Mouse (Mus musculus): ENCODE data around the gene Tas2r144. TPM values are rescaled to one million over a fixed set of nuclear protein-coding genes. Genes with fewer than 3 reads are reported as not detected.

Gene Tas2r144
- polyA plus RNA-seq (2016; fragmentation: Nextera tagmentation; extraction: Ambion mirVana): not detected in 2 replicates

DNA sequence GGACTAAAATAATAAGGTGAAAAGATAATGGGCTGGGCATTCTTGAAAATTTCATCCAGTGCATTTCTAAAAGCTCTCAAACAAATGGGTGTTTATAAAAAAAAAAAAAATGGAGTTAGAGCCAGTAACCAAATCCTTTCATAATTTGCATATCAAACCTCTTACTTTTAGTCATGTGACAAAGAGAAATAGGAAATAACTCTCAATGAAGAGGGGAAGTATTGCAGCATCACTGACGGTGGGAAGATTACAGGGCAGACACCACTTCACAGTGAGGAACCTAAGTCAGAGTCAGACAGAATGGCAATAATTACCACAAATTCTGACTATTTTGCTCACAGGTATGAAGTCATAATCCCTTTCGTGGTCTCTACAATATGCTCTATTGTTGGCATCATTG, at the start of gene Tas2r144:
TSS of gene Tas2r144 (plus strand) at position 301 of the 400 bp plus-strand sequence.
- Histone ChIP-seq H3K27me3 (no peaks in the 10 kb centered on the region), H3K9ac (no peak within 1 kb of the TSS), H3K27ac (no peak within 1 kb of the TSS), H3K4me3 (replicated peaks) (no peak within 1 kb of the TSS), H3K4me1 (no peaks in the 10 kb centered on the region), H3K4me2 (no peak within 1 kb of the TSS), H3K36me3 (replicated peaks) (no peaks in the 10 kb centered on the region), H3K9me3 (no peaks in the 10 kb centered on the region)
- WGBS: 82% methylated on average over 2 of the region's 2 CpGs
- no peak for ATAC-seq (ENCODE audit: low FRiP score)

GRCm38 (mm10) chr6:42182462-42182861, 32.7 kb upstream of the Tas2r144 start:
- no peak overlapping the region for H3K27ac ChIP-seq
- H3K36me3 ChIP-seq (replicated peaks): no peaks in the 10 kb centered on the region
- H3K27me3 ChIP-seq: no peaks in the 10 kb centered on the region
- WGBS: 72% methylated on average over 1 of the region's 1 CpGs
- H3K9ac ChIP-seq: no peak overlapping the region
- no peak for ATAC-seq (ENCODE audit: low FRiP score)
- no peaks in the 10 kb centered on the region for H3K9me3 ChIP-seq
- H3K4me3 ChIP-seq (replicated peaks): no peak overlapping the region
- no peaks in the 10 kb centered on the region for H3K4me1 ChIP-seq
- H3K4me2 ChIP-seq: no peak overlapping the region

GRCm38 (mm10) chr6:42186230-42186629, 28.9 kb upstream of the Tas2r144 start:
- ATAC-seq (ENCODE audit: low FRiP score): no peak
- H3K27me3 ChIP-seq: no peaks in the 10 kb centered on the region
- no peaks in the 10 kb centered on the region for H3K9me3 ChIP-seq
- no peaks in the 10 kb centered on the region for H3K36me3 ChIP-seq (replicated peaks)
- no peaks in the 10 kb centered on the region for H3K4me1 ChIP-seq
- no peak overlapping the region for H3K9ac ChIP-seq
- H3K27ac ChIP-seq: no peak overlapping the region
- no peak overlapping the region for H3K4me3 ChIP-seq (replicated peaks)
- H3K4me2 ChIP-seq: no peak overlapping the region
- 50% methylated on average over 3 of the region's 3 CpGs for WGBS

GRCm38 (mm10) chr6:42197710-42198109, 17.4 kb upstream of the Tas2r144 start:
- no peak for ATAC-seq (ENCODE audit: low FRiP score)
- no peak overlapping the region for H3K4me3 ChIP-seq (replicated peaks)
- H3K27me3 ChIP-seq: no peaks in the 10 kb centered on the region
- H3K4me2 ChIP-seq: no peak overlapping the region
- H3K9ac ChIP-seq: no peak overlapping the region
- no peaks in the 10 kb centered on the region for H3K4me1 ChIP-seq
- WGBS: 48% methylated on average over 3 of the region's 3 CpGs
- no peaks in the 10 kb centered on the region for H3K36me3 ChIP-seq (replicated peaks)
- H3K9me3 ChIP-seq: no peaks in the 10 kb centered on the region
- no peak overlapping the region for H3K27ac ChIP-seq

DNA sequence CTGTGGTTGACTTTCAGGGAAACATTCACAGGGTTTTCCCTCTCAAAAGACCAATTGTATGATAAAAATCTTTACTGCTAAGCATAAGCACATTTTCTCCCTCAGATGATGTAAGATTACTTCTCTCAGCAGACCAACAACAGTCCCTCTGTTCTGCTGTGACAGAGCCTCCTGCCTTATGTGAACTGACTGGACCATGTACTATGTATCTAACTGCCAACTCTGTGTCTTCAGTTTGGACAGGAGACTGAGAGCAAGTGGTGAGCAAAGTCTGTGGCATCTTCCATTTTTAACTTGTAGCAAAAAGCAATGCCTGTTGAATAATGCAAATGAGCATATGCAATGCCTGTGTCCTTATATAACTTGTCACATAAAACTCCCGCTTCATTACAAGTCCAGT, 15.6 kb upstream of the Tas2r144 start:
- no peak overlapping the region for H3K4me2 ChIP-seq
- 86% methylated on average over 1 of the region's 1 CpGs for WGBS
- H3K27ac ChIP-seq: no peak overlapping the region
- no peak for ATAC-seq (ENCODE audit: low FRiP score)
- no peaks in the 10 kb centered on the region for H3K9me3 ChIP-seq
- H3K4me3 ChIP-seq (replicated peaks): no peak overlapping the region
- H3K36me3 ChIP-seq (replicated peaks): no peaks in the 10 kb centered on the region
- H3K27me3 ChIP-seq: no peaks in the 10 kb centered on the region
- H3K9ac ChIP-seq: no peak overlapping the region
- H3K4me1 ChIP-seq: no peaks in the 10 kb centered on the region

- no peak for ATAC-seq (ENCODE audit: low FRiP score)
- Histone ChIP-seq H3K9ac (no peak overlapping the region), H3K4me3 (replicated peaks) (no peak overlapping the region), H3K36me3 (replicated peaks) (no peaks in the 10 kb centered on the region), H3K4me2 (no peak overlapping the region), H3K27me3 (no peaks in the 10 kb centered on the region), H3K27ac (no peak overlapping the region), H3K4me1 (no peaks in the 10 kb centered on the region), H3K9me3 (no peaks in the 10 kb centered on the region)
- WGBS: 66% methylated on average over 3 of the region's 3 CpGs
Observed at GRCm38 (mm10) chr6:42222286-42222685, 7.2 kb downstream of the Tas2r144 start.

DNA sequence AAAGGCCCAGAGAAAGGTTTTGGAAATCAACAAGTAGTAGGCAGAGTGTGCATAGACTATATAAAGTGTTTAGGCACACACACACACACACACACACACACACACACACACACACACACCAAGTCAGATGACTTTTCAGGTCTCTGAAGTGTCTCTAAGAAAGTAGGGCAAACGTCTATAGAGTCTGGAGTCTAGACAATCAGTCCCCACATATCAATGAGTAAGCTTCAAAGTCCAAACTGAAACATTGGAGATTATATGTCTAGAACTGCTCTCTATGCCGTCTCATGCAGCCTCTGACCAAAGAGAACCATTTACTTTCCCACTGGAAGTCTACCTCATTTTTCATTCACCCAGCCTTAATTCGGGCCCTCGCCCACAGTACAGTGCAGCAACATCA, 9.9 kb downstream of the Tas2r144 start:
- H3K27me3 ChIP-seq: no peaks in the 10 kb centered on the region
- WGBS: 80% methylated on average over 4 of the region's 4 CpGs
- H3K9ac ChIP-seq: no peak overlapping the region
- ATAC-seq (ENCODE audit: low FRiP score): no peak
- H3K36me3 ChIP-seq (replicated peaks): no peaks in the 10 kb centered on the region
- no peaks in the 10 kb centered on the region for H3K4me1 ChIP-seq
- H3K4me2 ChIP-seq: no peak overlapping the region
- no peak overlapping the region for H3K27ac ChIP-seq
- H3K9me3 ChIP-seq: no peaks in the 10 kb centered on the region
- H3K4me3 ChIP-seq (replicated peaks): no peak overlapping the region

GRCm38 (mm10) chr6:42227240-42228101, 12.3 kb downstream of the Tas2r144 start:
- no peak for ATAC-seq (ENCODE audit: low FRiP score)
- no peaks in the 10 kb centered on the region for H3K4me1 ChIP-seq
- no peak overlapping the region for H3K9ac ChIP-seq
- H3K9me3 ChIP-seq: no peaks in the 10 kb centered on the region
- H3K36me3 ChIP-seq (replicated peaks): no peaks in the 10 kb centered on the region
- no peak overlapping the region for H3K4me3 ChIP-seq (replicated peaks)
- H3K27ac ChIP-seq: no peak overlapping the region
- H3K27me3 ChIP-seq: no peaks in the 10 kb centered on the region
- no peak overlapping the region for H3K4me2 ChIP-seq
- 37% methylated on average over 17 of the region's 17 CpGs for WGBS

GRCm38 (mm10) chr6:42229610-42230009, 14.5 kb downstream of the Tas2r144 start:
- no peak for ATAC-seq (ENCODE audit: low FRiP score)
- Histone ChIP-seq H3K4me1 (no peaks in the 10 kb centered on the region), H3K27me3 (no peaks in the 10 kb centered on the region), H3K9me3 (no peaks in the 10 kb centered on the region), H3K36me3 (replicated peaks) (no peaks in the 10 kb centered on the region), H3K4me2 (no peak overlapping the region), H3K9ac (no peak overlapping the region), H3K27ac (no peak overlapping the region), H3K4me3 (replicated peaks) (no peak overlapping the region)
- 80% methylated on average over 4 of the region's 4 CpGs for WGBS

DNA sequence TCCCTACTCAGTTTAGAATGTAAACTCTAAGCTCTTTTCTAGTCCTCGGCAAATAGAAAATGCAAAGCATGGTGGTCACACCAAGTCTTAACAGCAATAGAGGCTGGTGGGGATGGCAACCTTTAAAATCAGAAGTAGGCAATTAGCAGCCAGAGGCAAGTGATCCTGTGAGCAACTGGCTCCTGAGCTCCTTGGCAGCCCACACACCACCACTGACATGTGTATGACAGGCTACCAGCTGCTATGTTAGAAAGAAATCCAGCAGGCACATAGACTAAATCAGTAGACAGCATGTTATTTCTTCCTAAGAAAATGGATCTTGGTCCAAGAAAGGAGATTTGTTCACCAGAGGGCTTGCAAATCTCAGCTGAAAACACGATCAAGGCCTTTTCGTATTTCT, 16.1 kb downstream of the Tas2r144 start:
- H3K27me3 ChIP-seq: no peaks in the 10 kb centered on the region
- H3K4me2 ChIP-seq: no peak overlapping the region
- H3K4me3 ChIP-seq (replicated peaks): no peak overlapping the region
- ATAC-seq (ENCODE audit: low FRiP score): no peak
- no peak overlapping the region for H3K9ac ChIP-seq
- WGBS: 88% methylated on average over 3 of the region's 3 CpGs
- no peak overlapping the region for H3K27ac ChIP-seq
- H3K36me3 ChIP-seq (replicated peaks): no peaks in the 10 kb centered on the region
- H3K4me1 ChIP-seq: no peaks in the 10 kb centered on the region
- H3K9me3 ChIP-seq: no peaks in the 10 kb centered on the region

DNA sequence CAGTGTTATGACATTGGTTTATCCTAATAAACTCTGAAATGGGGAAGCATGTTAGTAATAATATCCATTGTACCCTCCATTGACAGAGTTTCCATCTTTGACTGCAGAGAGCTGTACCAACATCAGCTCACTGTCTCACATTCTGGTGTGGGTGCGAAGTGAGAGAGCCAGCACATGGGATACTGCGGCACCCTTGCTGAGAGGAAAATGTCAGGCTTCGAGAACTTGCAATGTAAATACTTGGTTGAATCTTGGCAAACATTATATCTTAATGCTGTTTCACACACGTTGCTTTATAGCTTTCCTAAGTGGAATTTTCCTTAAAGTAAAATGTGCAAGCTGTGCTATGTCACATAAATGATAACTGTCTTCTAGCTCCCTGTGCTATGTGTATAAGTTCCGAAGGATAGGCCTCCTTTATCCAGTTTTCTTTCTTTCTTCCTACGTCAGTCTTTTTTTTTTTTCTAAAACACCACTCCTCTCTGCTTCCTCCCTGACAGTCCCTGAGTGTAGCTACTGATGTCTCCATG, 22.2 kb downstream of the Tas2r144 start:
- no peak overlapping the region for H3K9ac ChIP-seq
- H3K27me3 ChIP-seq: no peaks in the 10 kb centered on the region
- WGBS: 73% methylated on average over 6 of the region's 6 CpGs
- H3K4me1 ChIP-seq: no peaks in the 10 kb centered on the region
- H3K4me3 ChIP-seq (replicated peaks): no peak overlapping the region
- no peak overlapping the region for H3K27ac ChIP-seq
- no peaks in the 10 kb centered on the region for H3K9me3 ChIP-seq
- no peak for ATAC-seq (ENCODE audit: low FRiP score)
- H3K36me3 ChIP-seq (replicated peaks): no peaks in the 10 kb centered on the region
- no peak overlapping the region for H3K4me2 ChIP-seq

DNA sequence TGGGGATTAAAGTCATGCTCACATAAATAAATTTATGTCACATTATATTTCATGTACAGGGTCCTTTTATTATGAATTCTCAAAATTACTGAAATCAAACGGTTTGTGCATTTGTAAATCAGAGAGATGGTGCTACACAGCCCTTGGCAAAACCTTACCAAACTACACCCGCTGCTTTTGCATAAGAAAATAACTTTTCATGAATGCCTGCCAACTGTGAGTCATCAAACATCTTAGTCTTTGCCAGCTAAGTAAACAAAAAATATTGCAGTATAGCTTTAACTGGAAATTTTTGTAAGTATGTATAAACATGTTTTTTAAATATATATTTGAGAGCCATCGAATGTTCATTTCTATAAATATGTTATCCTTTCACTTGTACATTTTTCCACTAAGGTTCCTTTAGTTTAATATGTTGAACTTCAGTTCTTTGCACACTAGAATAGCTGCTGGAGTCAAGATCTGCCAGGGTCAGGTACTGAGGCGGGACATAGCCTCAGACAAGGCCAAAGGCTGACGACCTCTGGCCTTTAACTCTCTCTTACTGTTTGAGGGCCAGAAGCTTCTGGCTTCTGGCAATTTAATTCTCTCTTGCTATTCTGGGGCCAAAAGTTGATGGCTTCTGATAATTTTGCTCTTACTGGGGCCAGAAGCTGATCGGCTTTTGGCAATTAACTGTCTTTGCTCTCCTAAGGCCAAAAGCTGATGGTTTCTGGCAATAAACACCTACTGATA, 26.4 kb downstream of the Tas2r144 start:
- H3K9ac ChIP-seq: no peak overlapping the region
- 86% methylated on average over 6 of the region's 6 CpGs for WGBS
- H3K27ac ChIP-seq: no peak overlapping the region
- no peaks in the 10 kb centered on the region for H3K9me3 ChIP-seq
- no peak overlapping the region for H3K4me3 ChIP-seq (replicated peaks)
- no peak for ATAC-seq (ENCODE audit: low FRiP score)
- H3K4me2 ChIP-seq: no peak overlapping the region
- peaks cover 5% of the 10 kb centered on the region for H3K27me3 ChIP-seq
- H3K36me3 ChIP-seq (replicated peaks): no peaks in the 10 kb centered on the region
- H3K4me1 ChIP-seq: no peaks in the 10 kb centered on the region; the same call in 1 of the 2 replicates
